Mouse (Mus musculus) lung, embryonic 15.5 days (tissue): ENCODE measurements around the gene Tsc1. TPM values are rescaled to one million over a fixed set of nuclear protein-coding genes. Genes with fewer than 3 reads are reported as not detected.

Source experiments
- ATAC-seq: fragments of 200-750 bp; cut with Nextera tagmentation; 2 replicates; pipeline ENCODE4 v1.8.0; 2017; ENCODE audit warnings: moderate number of reproducible peaks, borderline replicate concordance; ENCODE audit not compliant: low FRiP score, low TSS enrichment; ENCODE audit errors: extremely low read depth
- H3K27ac ChIP-seq: fragments of 300-500 bp; sonication (generic); 2 replicates; pipeline ENCODE4 v1.5.1; 2015; ENCODE audit warnings: moderate library complexity, mild to moderate bottlenecking, inconsistent platforms
- H3K27me3 ChIP-seq: fragments of 300-500 bp; sonication (generic); 2 replicates; pipeline ENCODE4 v1.6.1; 2015; ENCODE audit warnings: inconsistent platforms
- H3K36me3 ChIP-seq: fragments of 300-500 bp; sonication (generic); 2 replicates; pipeline ENCODE4 v1.6.1; 2015; ENCODE audit warnings: inconsistent platforms
- H3K4me1 ChIP-seq: fragments of 300-500 bp; sonication (generic); 2 replicates; pipeline ENCODE4 v1.6.1; 2015; ENCODE audit warnings: inconsistent platforms
- H3K4me2 ChIP-seq: fragments of 300-500 bp; sonication (generic); 2 replicates; pipeline ENCODE4 v1.6.1; 2015; ENCODE audit warnings: inconsistent platforms, mild to moderate bottlenecking, moderate library complexity
- H3K4me3 ChIP-seq: fragments of 300-500 bp; sonication (generic); 2 replicates; pipeline ENCODE4 v1.5.1; 2015; ENCODE audit warnings: mild to moderate bottlenecking, inconsistent platforms
- H3K9ac ChIP-seq: fragments of 300-500 bp; sonication (generic); 2 replicates; pipeline ENCODE4 v1.6.1; 2015; ENCODE audit warnings: inconsistent platforms
- H3K9me3 ChIP-seq: fragments of 300-500 bp; sonication (generic); 2 replicates; pipeline ENCODE4 v1.6.1; 2016; ENCODE audit warnings: inconsistent platforms
- WGBS: fragments of 180-500 bp; shearing (Covaris S2); methylation state at CpG from one replicate; pipeline ENCODE4 v1.1.7; 2015; 5-methylcytosine and 5-hydroxymethylcytosine counted together
- polyA plus RNA-seq: library from polyadenylated mRNA; unstranded; fragments of >200 nt; fragmentation: Nextera tagmentation; extraction: Ambion mirVana; gene quantifications from 2 replicates; pipeline ENCODE4 v1.2.1, GENCODE M21; 2015

Gene Tsc1
- polyA plus RNA-seq, 1 experiment from 2014 or later: 20.6 TPM

- no peaks in the 10 kb centered on the region for H3K36me3 ChIP-seq
- H3K9ac ChIP-seq: no peak overlapping the region
- peaks cover 22% of the 10 kb centered on the region for H3K27me3 ChIP-seq
- ATAC-seq: no peak
- no peak overlapping the region for H3K4me2 ChIP-seq
- no peak overlapping the region for H3K4me3 ChIP-seq
- H3K9me3 ChIP-seq: no peaks in the 10 kb centered on the region
- 68% methylated on average over 8 of the region's 8 CpGs for WGBS
- H3K4me1 ChIP-seq: no peaks in the 10 kb centered on the region
- no peak overlapping the region for H3K27ac ChIP-seq
These were observed 23.2 kb upstream of the Tsc1 start for GRCm38 (mm10) chr2:28617498-28618486.

- H3K4me3 ChIP-seq: no peak overlapping the region
- no peak for ATAC-seq
- 78% methylated on average over 6 of the region's 6 CpGs for WGBS
- H3K27ac ChIP-seq: no peak overlapping the region
- H3K27me3 ChIP-seq: peaks cover 26% of the 10 kb centered on the region
- no peak overlapping the region for H3K9ac ChIP-seq
- H3K4me1 ChIP-seq: no peaks in the 10 kb centered on the region
- H3K9me3 ChIP-seq: no peaks in the 10 kb centered on the region
- H3K36me3 ChIP-seq: no peaks in the 10 kb centered on the region
- H3K4me2 ChIP-seq: no peak overlapping the region
These were observed 22.2 kb upstream of the Tsc1 start for GRCm38 (mm10) chr2:28618777-28619336.

- H3K27me3 ChIP-seq: peaks cover 26% of the 10 kb centered on the region
- H3K4me2 ChIP-seq: no peak overlapping the region
- WGBS: 76% methylated on average over 6 of the region's 6 CpGs
- ATAC-seq: no peak
- H3K36me3 ChIP-seq: no peaks in the 10 kb centered on the region
- no peaks in the 10 kb centered on the region for H3K4me1 ChIP-seq
- H3K27ac ChIP-seq: no peak overlapping the region
- no peak overlapping the region for H3K4me3 ChIP-seq
- no peaks in the 10 kb centered on the region for H3K9me3 ChIP-seq
- no peak overlapping the region for H3K9ac ChIP-seq
These were observed 21.7 kb upstream of the Tsc1 start for GRCm38 (mm10) chr2:28619369-28619768.

DNA sequence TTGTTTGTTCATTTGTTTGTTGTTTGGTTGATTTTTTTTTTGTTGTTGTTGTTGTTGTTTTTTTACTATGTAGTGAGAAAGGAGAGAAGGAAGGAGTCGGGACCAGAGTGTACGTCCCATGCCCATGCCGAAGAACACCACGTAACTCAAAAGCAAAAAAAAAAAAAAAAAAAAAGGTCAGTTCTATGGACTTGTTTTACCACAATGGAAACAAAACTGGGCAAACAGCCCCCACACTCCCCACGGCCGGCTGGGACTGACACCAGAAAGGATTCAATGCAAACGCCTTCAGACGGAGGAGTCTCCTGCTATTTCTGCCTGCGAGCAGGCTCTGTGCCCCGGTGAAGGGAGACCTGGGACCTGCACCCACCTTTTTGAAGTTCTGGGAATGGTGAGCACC lies 20.5 kb upstream of the Tsc1 start:
- Histone ChIP-seq H3K4me3 (no peak overlapping the region), H3K27ac (no peak overlapping the region), H3K4me1 (no peaks in the 10 kb centered on the region), H3K4me2 (no peak overlapping the region), H3K9me3 (no peaks in the 10 kb centered on the region), H3K36me3 (no peaks in the 10 kb centered on the region), H3K27me3 (peaks cover 26% of the 10 kb centered on the region), H3K9ac (no peak overlapping the region)
- no peak for ATAC-seq
- 62% methylated on average over 10 of the region's 10 CpGs for WGBS

DNA sequence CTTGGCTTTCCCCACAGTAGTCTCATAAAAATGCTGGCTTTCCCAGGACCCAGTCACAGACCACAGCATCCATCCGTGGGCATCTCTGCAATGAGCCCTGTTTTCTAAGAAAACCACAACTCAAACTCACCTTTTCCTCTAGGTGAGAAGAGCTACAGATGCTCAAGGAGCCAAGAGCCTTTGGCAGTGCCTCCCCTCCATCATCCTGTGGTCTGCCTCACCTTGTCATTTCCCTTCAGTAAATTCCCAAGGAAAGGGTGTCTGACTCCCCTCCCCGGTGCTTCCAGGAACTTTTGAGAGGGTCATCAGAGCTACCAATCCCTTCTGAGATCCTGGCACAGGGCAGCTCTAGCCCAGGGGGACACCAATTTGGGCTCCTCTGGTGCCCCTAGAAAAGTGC lies 19.9 kb upstream of the Tsc1 start:
- Histone ChIP-seq H3K4me2 (no peak overlapping the region), H3K4me1 (no peaks in the 10 kb centered on the region), H3K9ac (no peak overlapping the region), H3K27me3 (peaks cover 26% of the 10 kb centered on the region), H3K4me3 (no peak overlapping the region), H3K36me3 (no peaks in the 10 kb centered on the region), H3K27ac (no peak overlapping the region), H3K9me3 (no peaks in the 10 kb centered on the region)
- no peak for ATAC-seq
- WGBS: 20% methylated on average over 2 of the region's 2 CpGs

DNA sequence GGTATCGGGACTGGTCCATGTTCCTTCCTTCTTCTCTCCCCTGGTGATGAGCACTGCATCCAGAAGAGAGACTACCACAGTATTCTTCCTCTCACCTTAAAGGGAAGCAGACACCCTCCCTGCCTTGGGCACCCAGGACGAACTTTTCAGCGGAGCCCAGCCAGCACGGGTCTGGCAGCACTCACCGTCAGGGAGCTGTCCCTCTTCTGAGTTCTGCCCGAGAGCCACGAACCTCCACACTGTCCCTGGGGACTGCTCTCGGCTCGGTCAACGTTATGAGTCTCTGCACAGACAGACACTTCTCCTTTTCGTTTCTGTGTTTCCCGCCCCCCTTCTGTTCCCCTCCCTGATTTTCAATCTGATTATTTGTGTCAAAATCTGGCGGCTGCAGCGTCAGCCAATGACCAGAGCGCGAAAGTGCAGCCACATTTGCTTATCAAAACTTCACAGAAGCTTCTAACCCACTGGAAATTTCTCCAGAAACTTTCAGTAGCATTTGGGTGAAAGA lies 19.3 kb upstream of the Tsc1 start, which contains the start of gene Gfi1b:
TSS of gene Gfi1b (minus strand) at position 319 of the 508 bp plus-strand sequence.
- 5% methylated on average over 16 of the region's 16 CpGs for WGBS
- Histone ChIP-seq H3K4me2 (no peak within 1 kb of the TSS), H3K9ac (no peak within 1 kb of the TSS), H3K36me3 (no peaks in the 10 kb centered on the region), H3K27ac (no peak within 1 kb of the TSS), H3K4me1 (no peaks in the 10 kb centered on the region), H3K4me3 (no peak within 1 kb of the TSS), H3K9me3 (no peaks in the 10 kb centered on the region), H3K27me3 (peaks cover 26% of the 10 kb centered on the region)
- ATAC-seq: no peak

GRCm38 (mm10) chr2:28622521-28623124 lies 18.4 kb upstream of the Tsc1 start:
- 22% methylated on average over 10 of the region's 10 CpGs for WGBS

DNA sequence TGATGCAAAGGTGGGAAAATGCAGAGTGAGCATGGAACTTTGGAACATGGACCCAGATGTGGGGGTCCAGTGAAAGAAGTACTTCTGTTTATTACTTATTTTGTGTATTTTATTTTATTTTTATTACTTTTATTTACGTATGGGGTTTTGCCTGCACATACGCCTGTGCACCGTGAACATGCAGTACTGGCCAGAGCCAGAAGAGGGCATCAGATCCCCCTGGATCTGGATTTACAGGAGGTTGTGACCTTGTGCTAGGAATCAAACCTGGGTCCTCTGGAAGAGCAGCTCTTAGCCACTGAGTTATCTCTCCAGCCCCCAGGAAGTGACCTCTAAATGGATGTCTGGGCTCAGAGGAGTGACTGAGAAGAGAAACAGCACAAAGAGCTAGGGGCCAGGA lies 16.2 kb upstream of the Tsc1 start:
- no peak overlapping the region for H3K9ac ChIP-seq
- no peaks in the 10 kb centered on the region for H3K9me3 ChIP-seq
- no peaks in the 10 kb centered on the region for H3K4me1 ChIP-seq
- H3K4me3 ChIP-seq: no peak overlapping the region
- no peak for ATAC-seq
- peaks cover 26% of the 10 kb centered on the region for H3K27me3 ChIP-seq
- H3K27ac ChIP-seq: no peak overlapping the region
- WGBS: 89% methylated on average over 3 of the region's 3 CpGs
- no peak overlapping the region for H3K4me2 ChIP-seq
- no peaks in the 10 kb centered on the region for H3K36me3 ChIP-seq

More at GRCm38 (mm10) chr2:28622521-28623124, 18.4 kb upstream of the Tsc1 start:
- no peaks in the 10 kb centered on the region for H3K9me3 ChIP-seq
- no peak overlapping the region for H3K4me3 ChIP-seq
- no peaks in the 10 kb centered on the region for H3K36me3 ChIP-seq
- no peak overlapping the region for H3K9ac ChIP-seq
- no peak overlapping the region for H3K27ac ChIP-seq
- H3K27me3 ChIP-seq: peaks cover 26% of the 10 kb centered on the region
- no peak for ATAC-seq
- H3K4me2 ChIP-seq: no peak overlapping the region
- H3K4me1 ChIP-seq: no peaks in the 10 kb centered on the region

DNA sequence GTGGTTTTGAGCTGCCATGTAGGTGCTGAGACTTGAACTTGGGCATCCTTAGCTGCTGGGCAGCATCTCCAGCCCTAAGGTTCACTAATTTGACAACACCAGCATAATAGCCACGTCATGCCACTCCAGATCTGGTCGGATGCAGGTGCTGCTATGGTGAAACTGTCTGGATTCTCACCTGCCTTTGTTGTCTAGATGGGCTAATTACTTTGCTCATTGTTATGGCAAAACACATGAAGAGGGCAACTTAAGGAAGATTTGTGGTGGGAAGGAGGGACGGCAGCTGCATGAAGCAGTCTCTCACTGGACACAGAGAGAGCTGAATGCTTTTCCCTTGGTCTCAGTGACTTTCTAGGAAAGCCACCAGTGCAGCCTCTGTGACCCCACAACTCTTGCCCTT lies 15.0 kb upstream of the Tsc1 start:
- no peak for ATAC-seq
- 74% methylated on average over 3 of the region's 3 CpGs for WGBS
- no peaks in the 10 kb centered on the region for H3K36me3 ChIP-seq
- H3K4me3 ChIP-seq: no peak overlapping the region
- no peaks in the 10 kb centered on the region for H3K9me3 ChIP-seq
- H3K27ac ChIP-seq: no peak overlapping the region
- no peak overlapping the region for H3K9ac ChIP-seq
- H3K4me1 ChIP-seq: no peaks in the 10 kb centered on the region
- H3K27me3 ChIP-seq: peaks cover 21% of the 10 kb centered on the region
- no peak overlapping the region for H3K4me2 ChIP-seq

DNA sequence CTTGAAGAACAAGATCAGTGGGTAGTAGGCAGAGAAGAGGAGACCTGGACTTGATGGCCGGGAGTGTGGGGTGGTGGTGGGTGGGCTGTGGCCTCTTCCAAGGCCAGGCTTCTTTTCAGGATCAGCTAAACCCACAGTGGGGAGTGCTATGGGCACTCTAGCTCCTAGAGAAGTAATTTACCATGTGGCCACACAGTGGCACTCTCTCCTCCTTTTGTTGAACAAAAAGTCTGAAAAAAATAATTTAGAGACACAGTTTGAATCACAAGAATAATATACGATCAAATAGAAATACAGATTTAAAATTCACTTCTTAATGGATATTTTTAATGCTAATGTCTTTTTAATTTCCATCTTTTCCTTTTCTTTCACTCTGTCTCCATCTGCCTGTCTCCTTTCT lies 13.0 kb upstream of the Tsc1 start:
- Histone ChIP-seq H3K9ac (no peak overlapping the region), H3K4me1 (no peaks in the 10 kb centered on the region), H3K27me3 (peaks cover 1% of the 10 kb centered on the region; the same call in 1 of the 2 replicates), H3K27ac (no peak overlapping the region), H3K9me3 (no peaks in the 10 kb centered on the region), H3K4me2 (no peak overlapping the region), H3K36me3 (no peaks in the 10 kb centered on the region), H3K4me3 (no peak overlapping the region)
- ATAC-seq: no peak
- 46% methylated on average over 2 of the region's 2 CpGs for WGBS

DNA sequence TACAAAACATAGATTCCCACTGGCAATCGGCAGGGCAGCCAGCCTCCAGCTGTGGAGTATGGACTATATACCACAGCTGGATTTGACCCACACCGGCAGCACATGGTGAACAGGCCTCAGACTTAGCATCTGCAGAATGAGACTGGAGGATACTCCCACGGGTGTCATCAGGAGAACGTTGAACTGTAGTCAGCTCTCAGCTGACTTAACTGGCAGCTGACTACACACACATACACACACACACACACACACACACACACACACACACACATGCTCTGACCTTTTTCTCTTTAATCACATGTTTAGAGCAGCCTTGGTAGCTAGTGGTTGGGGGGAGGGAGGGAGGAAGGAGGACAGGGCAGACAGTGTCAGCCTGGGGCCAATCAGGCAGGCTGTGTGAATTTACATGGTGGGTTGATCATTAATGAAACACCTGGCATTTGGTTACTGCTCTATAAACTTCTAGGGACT lies 11.1 kb upstream of the Tsc1 start:
- Histone ChIP-seq H3K27me3 (no peaks in the 10 kb centered on the region), H3K4me2 (no peak overlapping the region), H3K36me3 (no peaks in the 10 kb centered on the region), H3K4me3 (no peak overlapping the region), H3K9ac (no peak overlapping the region), H3K4me1 (no peaks in the 10 kb centered on the region), H3K9me3 (no peaks in the 10 kb centered on the region), H3K27ac (no peak overlapping the region)
- no peak for ATAC-seq
- WGBS: 30% methylated on average over 4 of the region's 4 CpGs

- 61% methylated on average over 1 of the region's 1 CpGs for WGBS
- Histone ChIP-seq H3K9me3 (no peaks in the 10 kb centered on the region), H3K36me3 (no peaks in the 10 kb centered on the region), H3K4me3 (no peak overlapping the region), H3K27ac (no peak overlapping the region), H3K4me2 (no peak overlapping the region), H3K4me1 (no peaks in the 10 kb centered on the region), H3K27me3 (no peaks in the 10 kb centered on the region), H3K9ac (no peak overlapping the region)
- ATAC-seq: no peak
These were observed 8.4 kb upstream of the Tsc1 start for GRCm38 (mm10) chr2:28632626-28633025.
